Mouse (Mus musculus): ENCODE measurements around the gene Med12l. TPM values are rescaled to one million over a fixed set of nuclear protein-coding genes. Genes with fewer than 3 reads are reported as not detected.
"Not testable (repeated sequence)": the region's sequence is repeated elsewhere in the genome, so short reads cannot be mapped to it uniquely, and the experiment has no call there.

Gene Med12l
- polyA plus RNA-seq, 1 experiment from 2014 or later = 3.5 TPM

DNA sequence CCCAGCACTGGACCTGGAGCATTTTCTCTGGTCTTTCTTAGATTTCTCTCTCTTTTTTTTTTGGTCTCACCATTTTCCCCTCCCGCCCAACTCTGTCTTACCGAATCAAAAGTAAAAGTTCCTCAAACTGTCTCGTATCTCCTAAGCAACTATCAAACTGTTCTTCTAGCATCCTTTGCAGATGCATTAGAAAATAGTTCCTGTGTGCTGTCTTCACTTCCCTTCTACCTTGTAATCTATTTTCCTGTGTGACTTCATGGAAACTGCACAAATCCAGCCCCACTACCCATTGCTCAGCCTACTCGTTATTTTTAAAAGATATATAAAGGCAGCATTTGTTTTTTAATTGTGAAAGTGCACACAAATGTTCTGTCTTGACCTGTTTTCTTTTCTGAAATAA, 126.3 kb downstream of the Med12l start:
- no peak for ATAC-seq
- no peak overlapping the region for H3K4me3 ChIP-seq
- no peaks in the 10 kb centered on the region for H3K9me3 ChIP-seq (replicated peaks)
- no peaks in the 10 kb centered on the region for H3K27me3 ChIP-seq
- no peak overlapping the region for H3K4me2 ChIP-seq
- no peaks in the 10 kb centered on the region for H3K4me1 ChIP-seq
- H3K36me3 ChIP-seq (ENCODE audit: poor library complexity, severe bottlenecking) = no peaks in the 10 kb centered on the region
- no peak overlapping the region for H3K27ac ChIP-seq
- H3K9ac ChIP-seq = no peak overlapping the region
- WGBS = 89% methylated on average over 4 of the region's 4 CpGs

DNA sequence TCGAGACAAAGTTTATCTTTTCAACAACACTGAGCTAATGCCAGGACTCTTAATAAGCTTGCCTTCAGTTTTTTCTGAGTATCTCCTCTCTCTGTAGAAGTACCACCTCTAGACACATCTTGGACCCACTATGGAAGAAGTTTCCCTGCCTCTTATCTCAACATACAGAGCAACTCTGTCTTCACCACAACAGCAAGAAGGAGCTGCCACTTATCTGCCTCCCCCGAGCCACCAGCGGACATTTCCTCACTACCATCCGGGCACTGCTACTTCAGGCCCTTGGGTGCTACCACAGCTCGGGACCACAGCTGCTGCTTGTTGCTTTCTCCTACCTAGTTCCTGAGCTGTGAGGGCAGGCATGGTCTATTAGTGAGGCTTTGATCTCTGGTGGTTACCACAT, 127.6 kb downstream of the Med12l start:
- H3K27me3 ChIP-seq = no peaks in the 10 kb centered on the region

GRCm38 (mm10) chr3:59135911-59136653, 130.5 kb downstream of the Med12l start:
- Histone ChIP-seq H3K27me3 (no peaks in the 10 kb centered on the region), H3K27ac (no peak overlapping the region), H3K36me3 (ENCODE audit: poor library complexity, severe bottlenecking) (no peaks in the 10 kb centered on the region), H3K4me2 (no peak overlapping the region), H3K4me1 (no peaks in the 10 kb centered on the region), H3K4me3 (no peak overlapping the region), H3K9me3 (replicated peaks) (no peaks in the 10 kb centered on the region), H3K9ac (no peak overlapping the region)
- WGBS = 83% methylated on average over 5 of the region's 5 CpGs
- ATAC-seq = no peak

More for the DNA sequence above, 127.6 kb downstream of the Med12l start:
- Histone ChIP-seq H3K36me3 (ENCODE audit: poor library complexity, severe bottlenecking) (no peaks in the 10 kb centered on the region), H3K4me3 (no peak overlapping the region), H3K4me2 (no peak overlapping the region), H3K9me3 (replicated peaks) (no peaks in the 10 kb centered on the region), H3K27ac (no peak overlapping the region), H3K4me1 (no peaks in the 10 kb centered on the region), H3K9ac (no peak overlapping the region)
- WGBS = 85% methylated on average over 5 of the region's 5 CpGs
- ATAC-seq = no peak

DNA sequence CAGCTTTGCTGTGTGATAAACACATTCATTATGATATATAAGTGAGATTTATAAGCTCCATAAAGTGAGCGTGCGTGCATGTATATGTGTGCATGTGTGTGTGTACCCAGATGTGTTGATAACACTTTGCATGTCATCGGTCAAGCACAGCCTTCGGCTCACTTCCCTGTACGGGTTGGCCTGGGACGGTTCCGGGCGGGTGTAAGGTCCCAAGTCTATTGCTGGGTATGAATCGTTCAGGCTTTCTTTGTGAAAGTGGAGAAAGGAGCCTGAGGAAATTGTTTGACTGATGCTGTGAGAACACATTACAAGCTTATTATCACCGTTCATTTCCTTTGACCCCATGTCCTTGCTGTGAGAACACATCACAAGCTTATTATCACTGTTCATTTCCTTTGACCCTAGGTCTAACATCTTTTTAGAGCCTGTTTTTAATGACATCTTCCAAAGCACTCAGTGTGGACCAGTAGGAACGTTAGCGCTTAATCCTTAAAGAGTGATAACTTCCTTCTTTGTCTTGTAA, 133.4 kb downstream of the Med12l start:
- H3K27ac ChIP-seq = no peak overlapping the region
- H3K27me3 ChIP-seq = no peaks in the 10 kb centered on the region
- WGBS = 68% methylated on average over 12 of the region's 12 CpGs
- no peak overlapping the region for H3K4me3 ChIP-seq
- H3K4me1 ChIP-seq = no peaks in the 10 kb centered on the region
- no peaks in the 10 kb centered on the region for H3K9me3 ChIP-seq (replicated peaks)
- H3K9ac ChIP-seq = no peak overlapping the region
- H3K36me3 ChIP-seq (ENCODE audit: poor library complexity, severe bottlenecking) = no peaks in the 10 kb centered on the region
- no peak for ATAC-seq
- no peak overlapping the region for H3K4me2 ChIP-seq

GRCm38 (mm10) chr3:59139651-59140051, 134.0 kb downstream of the Med12l start:
- Histone ChIP-seq H3K9ac (no peak overlapping the region), H3K27ac (no peak overlapping the region), H3K4me3 (no peak overlapping the region), H3K4me1 (no peaks in the 10 kb centered on the region), H3K9me3 (replicated peaks) (no peaks in the 10 kb centered on the region), H3K36me3 (ENCODE audit: poor library complexity, severe bottlenecking) (no peaks in the 10 kb centered on the region), H3K4me2 (no peak overlapping the region), H3K27me3 (no peaks in the 10 kb centered on the region)
- no peak for ATAC-seq

DNA sequence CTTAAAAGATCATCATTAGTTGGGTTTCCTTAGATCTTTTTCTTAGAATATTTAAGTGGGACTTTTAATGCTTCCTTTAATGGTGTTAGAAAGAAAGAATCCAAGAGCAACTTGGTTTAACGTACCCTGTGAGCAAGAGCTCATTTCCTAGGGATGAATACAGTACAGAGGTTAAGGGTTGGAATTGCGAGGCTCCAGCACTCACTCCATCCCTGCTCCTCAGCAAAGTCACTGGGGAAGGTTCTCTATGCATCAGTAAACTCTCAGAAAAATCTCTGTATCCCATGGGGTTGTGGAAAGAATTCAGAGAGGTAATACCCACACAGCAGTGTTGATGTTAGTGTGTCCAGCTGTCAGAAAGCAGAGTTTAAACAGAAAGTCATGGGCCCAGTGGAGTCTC, 134.5 kb downstream of the Med12l start:
- WGBS = 81% methylated on average over 2 of the region's 2 CpGs
- H3K4me3 ChIP-seq = no peak overlapping the region

GRCm38 (mm10) chr3:59140941-59141340, 135.3 kb downstream of the Med12l start:
- not testable (repeated sequence) for H3K27me3 ChIP-seq; ATAC-seq; H3K9me3 ChIP-seq (replicated peaks); H3K9ac ChIP-seq; H3K4me1 ChIP-seq; H3K4me3 ChIP-seq; H3K27ac ChIP-seq; H3K4me2 ChIP-seq; H3K36me3 ChIP-seq (ENCODE audit: poor library complexity, severe bottlenecking)
- 95% methylated on average over 4 of the region's 4 CpGs for WGBS

More for the DNA sequence above, 134.5 kb downstream of the Med12l start:
- Histone ChIP-seq H3K9me3 (replicated peaks) (no peaks in the 10 kb centered on the region), H3K27me3 (no peaks in the 10 kb centered on the region), H3K27ac (no peak overlapping the region), H3K9ac (no peak overlapping the region), H3K36me3 (ENCODE audit: poor library complexity, severe bottlenecking) (no peaks in the 10 kb centered on the region), H3K4me2 (no peak overlapping the region), H3K4me1 (no peaks in the 10 kb centered on the region)
- no peak for ATAC-seq

DNA sequence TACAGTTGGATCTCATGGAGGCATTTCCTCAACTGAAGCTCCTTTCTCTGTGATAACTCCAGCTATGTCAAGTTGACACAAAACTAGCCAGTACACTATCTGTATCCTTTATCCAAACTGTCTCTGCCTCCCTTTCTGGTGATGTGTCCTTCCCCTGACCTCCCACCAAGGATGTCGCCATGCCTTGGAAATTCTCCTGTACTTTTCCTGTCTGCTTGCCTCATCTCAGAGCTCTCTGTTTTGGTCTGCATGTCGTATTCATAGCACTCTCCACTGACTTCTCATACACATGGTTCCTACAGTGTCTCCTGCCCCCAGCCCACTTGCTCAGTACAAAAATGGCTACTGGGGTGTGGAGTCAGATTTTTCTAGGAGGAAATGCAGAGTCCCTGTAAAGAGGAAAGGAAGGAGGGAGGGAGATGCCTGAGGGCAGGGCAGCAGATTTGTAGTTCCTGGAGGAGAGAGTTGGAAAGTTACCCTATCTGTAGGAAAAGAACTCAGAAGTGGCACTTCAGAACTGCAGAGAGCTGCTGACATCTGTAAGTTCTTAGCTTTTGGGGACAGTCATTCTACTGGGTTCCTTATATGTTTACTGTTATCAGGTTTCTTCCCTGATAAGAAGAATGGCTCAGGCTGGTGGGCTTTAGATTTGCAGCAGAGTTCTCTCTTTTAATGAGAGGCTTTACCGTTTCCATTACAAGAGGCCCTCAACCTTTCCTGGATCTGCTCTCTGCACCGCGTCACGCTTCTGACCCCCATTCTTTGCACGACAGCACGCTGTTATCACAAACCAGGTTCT, 136.1 kb downstream of the Med12l start:
- WGBS = 85% methylated on average over 8 of the region's 8 CpGs
- Histone ChIP-seq H3K9me3 (replicated peaks) (no peaks in the 10 kb centered on the region), H3K4me2 (no peak overlapping the region), H3K36me3 (ENCODE audit: poor library complexity, severe bottlenecking) (no peaks in the 10 kb centered on the region), H3K4me3 (no peak overlapping the region), H3K27ac (no peak overlapping the region), H3K9ac (no peak overlapping the region), H3K27me3 (no peaks in the 10 kb centered on the region), H3K4me1 (no peaks in the 10 kb centered on the region)
- ATAC-seq = no peak

DNA sequence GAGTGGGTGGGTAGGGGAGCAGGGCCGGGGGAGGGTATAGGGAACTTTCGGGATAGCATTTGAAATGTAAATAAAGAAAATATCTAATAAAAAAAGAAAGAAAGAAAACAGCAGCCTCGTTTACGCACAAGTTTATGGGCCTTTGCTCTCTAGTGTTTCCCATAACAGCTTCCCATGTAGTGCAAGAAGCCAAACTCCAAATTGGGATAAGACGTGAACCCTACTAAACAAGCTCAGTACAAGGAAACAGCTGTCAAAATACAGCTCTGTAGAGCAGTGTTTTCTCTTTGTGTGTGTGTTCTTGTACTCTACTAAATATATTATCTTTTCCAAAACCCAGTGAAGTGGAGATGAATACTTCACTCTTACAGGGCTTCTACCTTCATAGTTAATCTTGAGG, 139.6 kb downstream of the Med12l start:
- H3K9me3 ChIP-seq (replicated peaks) = no peaks in the 10 kb centered on the region
- 79% methylated on average over 5 of the region's 5 CpGs for WGBS
- H3K27me3 ChIP-seq = no peaks in the 10 kb centered on the region
- H3K4me2 ChIP-seq = no peak overlapping the region
- no peak overlapping the region for H3K27ac ChIP-seq
- H3K36me3 ChIP-seq (ENCODE audit: poor library complexity, severe bottlenecking) = no peaks in the 10 kb centered on the region
- H3K4me3 ChIP-seq = no peak overlapping the region
- H3K9ac ChIP-seq = no peak overlapping the region
- ATAC-seq = no peak
- no peaks in the 10 kb centered on the region for H3K4me1 ChIP-seq

DNA sequence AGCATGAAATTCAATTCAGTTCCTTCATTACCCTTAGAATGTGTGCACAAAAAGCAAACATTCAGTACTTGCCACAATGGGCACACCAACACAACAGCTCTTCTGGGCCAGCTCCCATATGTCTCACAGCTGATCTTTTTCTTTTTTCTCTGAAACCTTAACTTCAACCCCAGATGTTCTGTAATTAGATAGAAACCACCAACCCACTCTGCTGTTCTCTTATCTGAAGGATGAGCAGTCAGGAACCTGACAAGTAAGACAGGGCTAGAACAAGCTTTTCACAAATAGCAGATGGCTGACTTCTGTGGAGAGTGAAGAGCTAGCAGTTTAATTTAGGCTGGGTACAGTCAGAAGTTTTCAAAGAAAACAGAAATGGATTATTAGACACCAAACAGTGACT, 144.0 kb downstream of the Med12l start:
- Histone ChIP-seq H3K27me3 (no peaks in the 10 kb centered on the region), H3K9ac (no peak overlapping the region), H3K4me2 (no peak overlapping the region), H3K27ac (no peak overlapping the region), H3K36me3 (ENCODE audit: poor library complexity, severe bottlenecking) (no peaks in the 10 kb centered on the region), H3K4me3 (no peak overlapping the region), H3K4me1 (no peaks in the 10 kb centered on the region), H3K9me3 (replicated peaks) (no peaks in the 10 kb centered on the region)
- no peak for ATAC-seq

- Histone ChIP-seq H3K4me2 (no peak overlapping the region), H3K9me3 (replicated peaks) (no peaks in the 10 kb centered on the region), H3K36me3 (ENCODE audit: poor library complexity, severe bottlenecking) (no peaks in the 10 kb centered on the region), H3K9ac (no peak overlapping the region), H3K27ac (no peak overlapping the region), H3K27me3 (no peaks in the 10 kb centered on the region), H3K4me3 (no peak overlapping the region), H3K4me1 (no peaks in the 10 kb centered on the region)
- ATAC-seq = no peak
- WGBS = 92% methylated on average over 2 of the region's 2 CpGs
These were observed 145.0 kb downstream of the Med12l start for GRCm38 (mm10) chr3:59150624-59151023.

GRCm38 (mm10) chr3:59153424-59153823, 147.8 kb downstream of the Med12l start, which contains the start of gene P2ry14:
P2ry14 (minus strand) TSS chr3:59153618.
- Histone ChIP-seq H3K27ac (no peak within 1 kb of the TSS), H3K27me3 (no peaks in the 10 kb centered on the region)

More at GRCm38 (mm10) chr3:59153424-59153823, 147.8 kb downstream of the Med12l start, which contains the start of gene P2ry14:
- no peaks in the 10 kb centered on the region for H3K36me3 ChIP-seq (ENCODE audit: poor library complexity, severe bottlenecking)
- no peak for ATAC-seq
- H3K4me1 ChIP-seq = no peaks in the 10 kb centered on the region
- H3K9me3 ChIP-seq (replicated peaks) = no peaks in the 10 kb centered on the region
- WGBS = 82% methylated on average over 5 of the region's 5 CpGs
- H3K4me3 ChIP-seq = no peak within 1 kb of the TSS
- no peak within 1 kb of the TSS for H3K4me2 ChIP-seq
- no peak within 1 kb of the TSS for H3K9ac ChIP-seq
